Mouse (Mus musculus): ENCODE measurements around the gene Lsm2.
"Not testable (repeated sequence)": the region's sequence is repeated elsewhere in the genome, so short reads cannot be mapped to it uniquely, and the experiment has no call there.

Gene Lsm2

DNA sequence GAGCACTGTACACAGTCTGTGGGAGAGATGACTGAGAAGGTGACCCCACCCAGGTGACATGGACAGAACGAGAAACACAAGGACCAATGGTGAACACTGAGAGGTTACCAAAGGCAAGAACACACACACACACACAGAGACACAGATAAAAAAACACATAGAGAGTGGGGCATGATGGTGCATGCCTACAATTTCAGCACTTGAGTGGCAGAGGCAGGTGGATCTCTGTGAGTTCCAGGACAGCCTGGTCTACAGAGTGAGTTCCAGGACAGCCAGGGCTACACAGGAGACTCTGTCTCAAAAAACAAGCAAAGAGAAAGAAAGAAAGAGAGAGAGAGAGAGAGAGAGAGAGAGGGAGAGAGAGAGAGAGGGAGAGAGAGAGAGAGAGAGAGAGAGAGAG, 52.0 kb downstream of the Lsm2 start:
- DNase-seq = not testable (repeated sequence)

- DNase-seq = no peak
Observed at GRCm38 (mm10) chr17:35034896-35035295, 53.2 kb downstream of the Lsm2 start.
